Mouse (Mus musculus) testis, postnatal 10 days (tissue): Measurements from ENCODE around the gene Cab39l.
"Not testable (repeated sequence)": the region's sequence is repeated elsewhere in the genome, so short reads cannot be mapped to it uniquely, and the experiment has no call there.

Experiments used
- DNase-seq: peaks from one replicate; pipeline ENCODE4 v3.0.0; 2021; ENCODE audit warnings: low spot score

Gene Cab39l

GRCm38 (mm10) chr14:59440558-59441471 is at the start of gene Cab39l, which contains the start of gene Setdb2:
TSS of gene Cab39l (plus strand) at chr14:59440972.
TSS of gene Setdb2 (minus strand) at chr14:59440884.
- peak; percentile 94 for DNase-seq

- DNase-seq = no peak
Measured at GRCm38 (mm10) chr14:59395281-59395680, 45.5 kb upstream of the Cab39l start, which contains the start of gene Phf11c. TSS of gene Phf11c (minus strand) at chr14:59395381.

GRCm38 (mm10) chr14:59396999-59397398 is 43.8 kb upstream of the Cab39l start:
- no peak for DNase-seq

GRCm38 (mm10) chr14:59414979-59415378 is 25.8 kb upstream of the Cab39l start:
- not testable (repeated sequence) for DNase-seq

- no peak for DNase-seq
Measured at GRCm38 (mm10) chr14:59418171-59418570, 22.6 kb upstream of the Cab39l start.

- DNase-seq = no peak
Measured at GRCm38 (mm10) chr14:59422912-59423663, 17.7 kb upstream of the Cab39l start.

- DNase-seq = no peak
Measured at GRCm38 (mm10) chr14:59430556-59430955, 10.2 kb upstream of the Cab39l start.

- no peak for DNase-seq
Measured at GRCm38 (mm10) chr14:59433902-59434301, 6.9 kb upstream of the Cab39l start.

GRCm38 (mm10) chr14:59435206-59435605 is 5.6 kb upstream of the Cab39l start:
- no peak for DNase-seq

- DNase-seq = no peak
Measured at GRCm38 (mm10) chr14:59437398-59437797, 3.4 kb upstream of the Cab39l start.

- no peak for DNase-seq
Measured at GRCm38 (mm10) chr14:59438505-59438904, 2.3 kb upstream of the Cab39l start.

- DNase-seq = no peak
Measured at GRCm38 (mm10) chr14:59440039-59440438, 733 bp upstream of the Cab39l start.

- DNase-seq = no peak
Measured at GRCm38 (mm10) chr14:59441472-59441805, 667 bp downstream of the Cab39l start.

- no peak for DNase-seq
Measured at GRCm38 (mm10) chr14:59445421-59445820, 4.6 kb downstream of the Cab39l start.

GRCm38 (mm10) chr14:59447981-59448380 is 7.2 kb downstream of the Cab39l start:
- no peak for DNase-seq

GRCm38 (mm10) chr14:59466503-59466902 is 25.7 kb downstream of the Cab39l start:
- DNase-seq = no peak

GRCm38 (mm10) chr14:59467798-59468197 is 27.0 kb downstream of the Cab39l start:
- no peak for DNase-seq

- no peak for DNase-seq
Measured at GRCm38 (mm10) chr14:59470781-59471180, 30.0 kb downstream of the Cab39l start.

- no peak for DNase-seq
Measured at GRCm38 (mm10) chr14:59478699-59479098, 37.9 kb downstream of the Cab39l start.

GRCm38 (mm10) chr14:59485247-59485810 is 44.6 kb downstream of the Cab39l start:
- DNase-seq = no peak

GRCm38 (mm10) chr14:59492376-59492775 is 51.6 kb downstream of the Cab39l start:
- DNase-seq = no peak

GRCm38 (mm10) chr14:59497928-59498327 is 57.2 kb downstream of the Cab39l start:
- no peak for DNase-seq

- DNase-seq = no peak
Measured at GRCm38 (mm10) chr14:59504831-59505230, 64.1 kb downstream of the Cab39l start.
